Mouse (Mus musculus) intestine, postnatal 0 days (tissue): Measurements from ENCODE around the gene Bak1. TPM values are rescaled to one million over a fixed set of nuclear protein-coding genes. Genes with fewer than 3 reads are reported as not detected.

ENCODE experiments used
- ATAC-seq: fragments of 200-750 bp; cut with Nextera tagmentation; 2 replicates; pipeline ENCODE4 v1.8.0; 2017; ENCODE audit warnings: mild to moderate bottlenecking, moderate TSS enrichment, moderate library complexity
- H3K27ac ChIP-seq: fragments of 300-500 bp; sonication (generic); 2 replicates; pipeline ENCODE4 v1.5.1; 2014; ENCODE audit warnings: mild to moderate bottlenecking, low read depth, low read length, moderate library complexity
- H3K27me3 ChIP-seq: fragments of 300-500 bp; sonication (generic); replicated peaks from 2 replicates; pipeline ENCODE4 v1.6.1; 2014; ENCODE audit warnings: low read length, mixed read lengths; ENCODE audit not compliant: control insufficient read depth, insufficient read depth
- H3K36me3 ChIP-seq: fragments of 300-500 bp; sonication (generic); 2 replicates; pipeline ENCODE4 v1.6.1; 2014; ENCODE audit warnings: mild to moderate bottlenecking, moderate library complexity; ENCODE audit not compliant: control insufficient read depth, insufficient read depth
- H3K4me1 ChIP-seq: fragments of 300-500 bp; sonication (generic); replicated peaks from 2 replicates; pipeline ENCODE4 v1.6.1; 2014; ENCODE audit warnings: antibody characterized with exemption, low read length, mixed read lengths; ENCODE audit not compliant: control insufficient read depth, insufficient read depth
- H3K4me2 ChIP-seq: fragments of 300-500 bp; sonication (generic); replicated peaks from 2 replicates; pipeline ENCODE4 v1.6.1; 2014; ENCODE audit warnings: low read depth, mild to moderate bottlenecking, moderate library complexity
- H3K4me3 ChIP-seq: fragments of 300-500 bp; sonication (generic); 2 replicates; pipeline ENCODE4 v1.5.1; 2014; ENCODE audit warnings: low read depth, low read length
- H3K9ac ChIP-seq: fragments of 300-500 bp; sonication (generic); 2 replicates; pipeline ENCODE4 v1.6.1; 2014; ENCODE audit warnings: mild to moderate bottlenecking, low read depth, low read length
- H3K9me3 ChIP-seq: fragments of 300-500 bp; sonication (generic); 2 replicates; pipeline ENCODE4 v1.6.1; 2016; ENCODE audit warnings: mixed run types; ENCODE audit not compliant: control insufficient read depth
- CTCF ChIP-seq: sonication (generic); IDR thresholded peaks from 2 replicates; pipeline ENCODE4 v1.5.1; 2016; ENCODE audit warnings: low read depth, mild to moderate bottlenecking, control low read depth, antibody characterized with exemption, moderate library complexity
- WGBS: fragments of 180-500 bp; shearing (Covaris S2); extraction: QIAGEN DNeasy Blood & Tissue Kit; methylation state at CpG from one replicate; pipeline ENCODE4 v1.1.7; 2014; 5-methylcytosine and 5-hydroxymethylcytosine counted together
- polyA plus RNA-seq: library from polyadenylated mRNA; unstranded; fragments of >200 nt; fragmentation: Nextera tagmentation; extraction: Ambion mirVana; gene quantifications from 2 replicates; pipeline ENCODE4 v1.2.1, GENCODE M21; 2015

Bak1 gene
- polyA plus RNA-seq, 1 experiment from 2014 or later: 18.1 TPM

DNA sequence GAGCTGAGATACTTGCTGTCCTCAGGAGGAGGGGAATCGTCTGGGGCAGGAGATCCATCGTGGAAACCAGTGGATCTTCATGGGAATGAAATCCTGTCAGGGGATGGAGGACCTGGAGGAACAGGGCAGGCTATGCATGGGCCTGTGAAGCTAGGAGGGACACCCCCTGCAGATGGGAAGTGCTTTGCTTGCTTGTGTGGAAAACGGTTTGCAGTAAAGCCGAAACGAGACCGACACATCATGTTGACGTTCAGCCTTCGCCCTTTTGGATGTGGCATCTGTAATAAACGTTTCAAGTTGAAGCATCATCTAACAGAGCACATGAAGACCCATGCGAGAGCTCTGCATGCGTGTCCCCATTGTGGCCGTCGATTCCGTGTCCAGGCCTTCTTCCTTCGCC, 54.3 kb downstream of the Bak1 start:
- 91% methylated on average over 15 of the region's 15 CpGs for WGBS
- Histone ChIP-seq H3K4me1 (peaks cover 8% of the 10 kb centered on the region; the same call in 1 of the 2 replicates), H3K27ac (no peak overlapping the region), H3K9me3 (no peaks in the 10 kb centered on the region), H3K9ac (no peak overlapping the region), H3K4me3 (no peak overlapping the region), H3K4me2 (no peak overlapping the region), H3K27me3 (no peaks in the 10 kb centered on the region), H3K36me3 (peaks cover 30% of the 10 kb centered on the region)
- no peak for TF ChIP-seq CTCF
- no peak for ATAC-seq

DNA sequence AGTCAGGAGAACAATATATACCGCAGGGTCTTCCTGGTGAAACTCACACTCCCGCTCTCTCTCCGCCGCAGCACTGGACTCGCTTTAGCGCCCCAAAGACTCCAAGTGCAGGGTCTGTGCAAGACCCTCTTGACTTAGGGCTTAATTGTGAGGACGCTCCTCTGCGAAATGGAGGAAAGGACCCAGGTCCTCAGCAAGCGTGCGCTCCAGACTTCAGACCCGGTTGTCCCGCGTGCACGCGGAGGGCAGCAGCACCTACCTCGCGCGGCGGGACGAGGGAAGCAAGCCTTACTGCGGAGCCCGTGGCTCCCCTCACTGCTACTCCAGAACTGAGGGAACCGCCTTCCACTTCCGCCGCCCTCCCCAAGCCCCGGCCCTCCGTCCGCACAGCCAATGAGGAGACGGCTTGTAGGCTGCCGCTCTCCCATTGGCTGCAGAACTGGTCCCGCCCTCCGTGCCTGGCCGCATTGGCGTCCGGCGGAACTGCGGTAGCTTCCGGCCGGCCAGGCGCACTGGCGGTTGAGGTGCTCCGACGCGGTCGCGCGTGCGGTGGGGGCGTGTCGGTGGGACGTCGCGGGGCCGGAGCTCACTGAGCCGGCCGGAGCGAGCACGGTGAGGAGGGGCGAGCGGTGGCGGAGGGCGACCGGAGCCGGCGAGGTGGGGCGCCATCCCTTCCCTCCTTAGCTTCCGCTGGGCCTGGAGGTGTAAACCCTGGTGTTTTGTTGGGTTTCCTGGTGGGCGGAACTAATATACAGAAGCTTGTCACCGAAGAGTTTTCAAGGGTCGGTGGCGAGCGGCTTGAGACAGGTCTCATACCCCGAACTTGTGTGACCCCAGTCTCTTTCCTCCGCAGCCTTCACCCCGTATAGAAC, 55.9 kb downstream of the Bak1 start, which contains the start of gene Zbtb9:
Gene Zbtb9 (plus strand): TSS at position 465 of the 872 bp plus-strand sequence.
- H3K27ac ChIP-seq: peak within 1 kb of the TSS; percentile 70
- peak within 1 kb of the TSS; percentile 82 for H3K4me3 ChIP-seq
- peaks cover 8% of the 10 kb centered on the region; the same call in 1 of the 2 replicates for H3K4me1 ChIP-seq
- WGBS: under 1% methylated on average over 75 of the region's 75 CpGs
- H3K4me2 ChIP-seq: peak within 1 kb of the TSS; percentile 94
- no peak for TF ChIP-seq CTCF
- no peaks in the 10 kb centered on the region for H3K9me3 ChIP-seq
- ATAC-seq: peak; percentile 99
- H3K9ac ChIP-seq: peak within 1 kb of the TSS; percentile 69
- H3K36me3 ChIP-seq: peaks cover 25% of the 10 kb centered on the region
- no peaks in the 10 kb centered on the region for H3K27me3 ChIP-seq

DNA sequence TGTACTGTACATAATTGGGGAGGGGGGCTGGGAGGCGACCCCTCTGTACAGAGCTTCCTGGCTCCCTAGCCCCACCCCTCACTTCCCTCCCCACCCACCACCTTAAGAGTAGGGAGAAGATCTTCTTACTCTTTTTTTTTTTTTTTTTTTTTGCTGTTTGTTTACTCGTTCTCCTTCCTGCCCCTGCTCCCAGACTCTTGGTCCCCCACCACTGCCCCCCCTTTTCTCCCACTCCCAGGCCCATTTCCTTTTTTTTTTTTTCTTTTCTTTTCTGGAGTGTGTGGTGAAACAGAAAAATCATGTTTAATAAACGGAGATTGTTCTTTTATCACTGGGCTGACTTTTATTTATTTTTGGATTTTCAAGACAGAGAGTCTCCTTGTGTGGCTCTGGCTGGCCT, 56.7 kb downstream of the Bak1 start:
- 2% methylated on average over 3 of the region's 3 CpGs for WGBS

DNA sequence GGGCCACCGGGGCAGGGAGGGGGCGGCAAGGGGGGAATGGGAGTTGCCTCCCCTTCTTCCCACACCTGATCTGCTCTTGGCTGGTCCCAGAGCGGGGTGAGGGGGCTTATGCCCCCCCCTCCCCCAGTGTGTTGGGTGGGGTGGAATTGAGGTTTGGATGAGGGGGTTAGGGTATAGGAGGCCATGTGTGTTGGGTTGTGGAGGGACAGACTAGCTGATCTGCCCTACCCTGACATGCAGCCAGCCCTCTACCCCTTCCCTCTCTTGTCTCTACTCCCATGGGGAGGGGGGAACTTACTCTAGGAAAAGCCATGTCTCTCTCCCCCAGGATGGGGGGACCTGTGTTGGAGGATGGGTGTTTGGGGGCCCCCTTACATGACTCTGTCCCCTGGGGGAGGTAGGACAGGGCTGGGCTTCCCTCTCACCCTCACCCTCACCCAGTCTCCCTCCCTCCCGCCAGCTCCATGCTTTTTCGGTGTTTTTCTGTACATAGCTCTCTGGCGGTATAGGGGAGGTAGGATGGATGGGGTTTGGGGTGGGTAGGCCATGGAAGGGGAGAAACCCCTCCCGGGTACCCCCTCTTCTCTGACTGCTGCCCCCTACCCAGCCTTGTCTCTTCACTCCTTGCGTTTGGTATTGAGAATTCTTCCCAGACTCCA, 57.4 kb downstream of the Bak1 start:
- ATAC-seq: no peak
- peaks cover 8% of the 10 kb centered on the region; the same call in 1 of the 2 replicates for H3K4me1 ChIP-seq
- H3K9ac ChIP-seq: 0 out of 2 replicates have a peak overlapping the region, but pooled peaks have one; percentile 69
- 66% methylated on average over 7 of the region's 8 CpGs for whole genome bisulfite sequencing
- peaks cover 18% of the 10 kb centered on the region for H3K36me3 ChIP-seq
- H3K9me3 ChIP-seq: no peaks in the 10 kb centered on the region
- H3K27ac ChIP-seq: no peak overlapping the region
- H3K4me2 ChIP-seq: peak overlapping the region; percentile 94
- H3K27me3 ChIP-seq: no peaks in the 10 kb centered on the region
- peak overlapping the region; percentile 82 for H3K4me3 ChIP-seq
- no peak for TF ChIP-seq CTCF

More for the DNA sequence above, 56.7 kb downstream of the Bak1 start:
- peaks cover 26% of the 10 kb centered on the region for H3K36me3 ChIP-seq
- peaks cover 8% of the 10 kb centered on the region; the same call in 1 of the 2 replicates for H3K4me1 ChIP-seq
- no peak for ATAC-seq
- TF ChIP-seq CTCF: no peak
- H3K4me3 ChIP-seq: peak overlapping the region; percentile 82
- H3K9me3 ChIP-seq: no peaks in the 10 kb centered on the region
- H3K27me3 ChIP-seq: no peaks in the 10 kb centered on the region
- H3K9ac ChIP-seq: peak overlapping the region; percentile 69
- H3K27ac ChIP-seq: peak overlapping the region; percentile 70; the same call in 1 of the 2 replicates
- peak overlapping the region; percentile 94 for H3K4me2 ChIP-seq

DNA sequence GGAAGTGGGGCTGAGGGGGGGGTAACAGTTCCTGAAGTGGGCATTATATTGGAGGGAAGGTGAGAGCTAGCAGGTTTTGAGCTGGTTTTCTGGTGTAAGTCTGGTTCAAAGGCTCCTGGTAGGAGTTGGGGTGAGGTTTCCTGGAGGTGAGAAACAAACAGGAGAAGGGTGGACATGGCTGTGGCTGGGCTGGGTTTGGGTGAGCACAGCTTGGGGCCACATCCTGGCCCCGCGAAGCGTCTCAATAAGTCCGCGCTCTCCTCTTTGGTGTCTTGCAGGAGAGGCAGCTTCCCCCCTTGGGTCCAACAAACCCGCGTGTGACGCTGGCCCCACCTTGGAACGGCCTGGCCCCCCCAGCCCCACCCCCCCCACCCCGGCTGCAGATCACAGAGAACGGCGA, 58.6 kb downstream of the Bak1 start:
- 69% methylated on average over 11 of the region's 12 CpGs for WGBS

More for the DNA sequence above, 58.6 kb downstream of the Bak1 start:
- no peak for TF ChIP-seq CTCF
- no peak overlapping the region for H3K4me2 ChIP-seq
- H3K9me3 ChIP-seq: no peaks in the 10 kb centered on the region
- peaks cover 7% of the 10 kb centered on the region for H3K36me3 ChIP-seq
- no peak overlapping the region for H3K4me3 ChIP-seq
- no peak overlapping the region for H3K27ac ChIP-seq
- H3K9ac ChIP-seq: no peak overlapping the region
- H3K27me3 ChIP-seq: no peaks in the 10 kb centered on the region
- H3K4me1 ChIP-seq: peaks cover 8% of the 10 kb centered on the region; the same call in 1 of the 2 replicates
- no peak for ATAC-seq

Other genes with a start within 250 kb of the Bak1 start
- 29.7 and 30.7 TPM in 2 replicates for gene Bnip1, start 247.9 kb downstream of the Bak1 start, polyA plus RNA-seq
- gene Nkx2-5, start 184.0 kb downstream of the Bak1 start, polyA plus RNA-seq: 0.08 and 0.58 TPM in 2 replicates
- 0.94 and 1.4 TPM in 2 replicates for gene Kifc5b, start 111.9 kb downstream of the Bak1 start, polyA plus RNA-seq
- gene Phf1, start 96.0 kb downstream of the Bak1 start, polyA plus RNA-seq: 11.2 and 11.6 TPM in 2 replicates
- gene Cuta, start 89.4 kb downstream of the Bak1 start, polyA plus RNA-seq: 287 and 304 TPM in 2 replicates
- 0.35 and 0.39 TPM in 2 replicates for gene Syngap1, start 87.8 kb downstream of the Bak1 start, polyA plus RNA-seq
- 6.5 and 6.7 TPM in 2 replicates for gene Zbtb9, start 55.8 kb downstream of the Bak1 start, polyA plus RNA-seq
- gene Itpr3, start 28.3 kb upstream of the Bak1 start, polyA plus RNA-seq: 6.1 and 7.2 TPM in 2 replicates
- 190 and 206 TPM in 2 replicates for gene Uqcc2, start 104.9 kb upstream of the Bak1 start, polyA plus RNA-seq
- not detected in 2 replicates for gene Ip6k3, start 138.8 kb upstream of the Bak1 start, polyA plus RNA-seq
- gene Lemd2, start 175.5 kb upstream of the Bak1 start, polyA plus RNA-seq: 9.9 and 10.1 TPM in 2 replicates